Mouse (Mus musculus) NIH3T3 (cell line): ENCODE measurements at regions not wholly inside any gene's neighbourhood (a gene's known extent, or its start where the extent isn't known, plus 50 kb on each side); places are given as distances from the start of the nearest gene placed in this dataset.

Experiments used
- DNase-seq: peaks from one replicate; pipeline ENCODE4 v3.0.0-alpha.2; 2012; ENCODE audit warnings: low read depth

GRCm38 (mm10) chr8:102421828-102422227, 363.6 kb downstream of the Cdh11 start:
- no peak for DNase-seq

GRCm38 (mm10) chr8:102414931-102415330, 370.5 kb downstream of the Cdh11 start:
- no peak for DNase-seq

- DNase-seq: no peak
Observed at GRCm38 (mm10) chr8:102413446-102413845, 372.0 kb downstream of the Cdh11 start.

GRCm38 (mm10) chr8:102387591-102387990, 397.9 kb downstream of the Cdh11 start:
- DNase-seq: no peak

- no peak for DNase-seq
Observed at GRCm38 (mm10) chr8:102345392-102345791, 440.1 kb downstream of the Cdh11 start.

- no peak for DNase-seq
Observed at GRCm38 (mm10) chr8:102332511-102332910, 452.9 kb downstream of the Cdh11 start.

- no peak for DNase-seq
Observed at GRCm38 (mm10) chr8:102331151-102331550, 454.3 kb downstream of the Cdh11 start.

- DNase-seq: no peak
Observed at GRCm38 (mm10) chr8:102329955-102330354, 455.5 kb downstream of the Cdh11 start.
